Mouse (Mus musculus) embryonic facial prominence, embryonic 13.5 days (tissue): ENCODE results near the gene Bcl2l13. TPM values are rescaled to one million over a fixed set of nuclear protein-coding genes. Genes with fewer than 3 reads are reported as not detected.
A peak's percentile ranks its signal among the peaks of the same experiment; 100 is the strongest.
"Not testable (repeated sequence)": the region's sequence is repeated elsewhere in the genome, so short reads cannot be mapped to it uniquely, and the experiment has no call there.

ENCODE experiments used
- ATAC-seq: fragments of 200-750 bp; cut with Nextera tagmentation; 2 replicates; pipeline ENCODE4 v1.8.0; 2017; ENCODE audit warnings: low read depth; ENCODE audit not compliant: insufficient number of reproducible peaks, insufficient read depth, low FRiP score, low TSS enrichment
- H3K27ac ChIP-seq: fragments of 300-500 bp; sonication (generic); 2 replicates; pipeline ENCODE4 v1.5.1; 2015; ENCODE audit warnings: moderate library complexity, mild to moderate bottlenecking, inconsistent platforms
- H3K27me3 ChIP-seq: fragments of 300-500 bp; sonication (generic); 2 replicates; pipeline ENCODE4 v1.6.1; 2015; ENCODE audit warnings: mild to moderate bottlenecking, inconsistent platforms
- H3K36me3 ChIP-seq: fragments of 300-500 bp; sonication (generic); 2 replicates; pipeline ENCODE4 v1.6.1; 2015; ENCODE audit warnings: mild to moderate bottlenecking, inconsistent platforms
- H3K4me1 ChIP-seq: fragments of 300-500 bp; sonication (generic); 2 replicates; pipeline ENCODE4 v1.6.1; 2015; ENCODE audit warnings: inconsistent platforms
- H3K4me2 ChIP-seq: fragments of 300-500 bp; sonication (generic); 2 replicates; pipeline ENCODE4 v1.6.1; 2015; ENCODE audit warnings: moderate library complexity, mild to moderate bottlenecking, inconsistent platforms
- H3K4me3 ChIP-seq: fragments of 300-500 bp; sonication (generic); 2 replicates; pipeline ENCODE4 v1.5.1; 2015; ENCODE audit warnings: mild to moderate bottlenecking, inconsistent platforms
- H3K9ac ChIP-seq: fragments of 300-500 bp; sonication (generic); 2 replicates; pipeline ENCODE4 v1.6.1; 2015; ENCODE audit warnings: mild to moderate bottlenecking, inconsistent platforms
- H3K9me3 ChIP-seq: fragments of 300-500 bp; sonication (generic); 2 replicates; pipeline ENCODE4 v1.6.1; 2016; ENCODE audit warnings: inconsistent platforms
- WGBS: fragments of 180-500 bp; shearing (Covaris S2); methylation state at CpG from one replicate; pipeline ENCODE4 v1.1.7; 2015; ENCODE audit warnings: mixed read lengths; 5-methylcytosine and 5-hydroxymethylcytosine counted together
- polyA plus RNA-seq: library from polyadenylated mRNA; unstranded; fragments of >200 nt; fragmentation: Nextera tagmentation; extraction: Ambion mirVana; gene quantifications from 2 replicates; pipeline ENCODE4 v1.2.1, GENCODE M21; 2015

Gene Bcl2l13
- polyA plus RNA-seq, 1 experiment from 2014 or later: 27.7 TPM

DNA sequence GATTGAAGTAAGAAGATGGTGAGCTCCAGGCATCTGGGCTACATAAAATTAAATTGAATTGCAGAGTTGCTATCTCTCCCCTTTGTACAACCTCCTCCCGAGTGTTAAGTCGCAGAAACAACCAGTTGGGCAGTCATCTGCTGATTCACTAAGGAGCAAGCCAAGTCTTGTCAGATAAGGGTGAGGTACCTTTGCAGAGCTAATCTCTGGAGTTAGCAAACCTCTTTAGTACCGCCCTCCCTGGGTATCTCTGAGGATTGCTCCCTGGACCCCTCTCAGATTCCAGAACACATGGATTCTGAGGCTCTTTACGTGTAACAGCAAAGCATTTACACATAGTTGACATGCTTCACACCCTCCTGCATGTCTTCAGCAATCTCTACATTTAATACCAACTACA, 3.9 kb upstream of the Bcl2l13 start:
- Histone ChIP-seq H3K27me3 (no peaks in the 10 kb centered on the region; the same call in 1 of the 2 replicates), H3K4me1 (peaks cover 4% of the 10 kb centered on the region), H3K9me3 (no peaks in the 10 kb centered on the region), H3K9ac (no peak overlapping the region), H3K4me3 (no peak overlapping the region), H3K36me3 (no peaks in the 10 kb centered on the region), H3K27ac (no peak overlapping the region), H3K4me2 (no peak overlapping the region)
- ATAC-seq: no peak
- 68% methylated on average over 4 of the region's 4 CpGs for WGBS

GRCm38 (mm10) chr6:120834766-120835321, 1.2 kb upstream of the Bcl2l13 start:
- H3K27me3 ChIP-seq: no peaks in the 10 kb centered on the region
- no peaks in the 10 kb centered on the region for H3K9me3 ChIP-seq
- no peak overlapping the region for H3K4me3 ChIP-seq
- peaks cover 4% of the 10 kb centered on the region for H3K36me3 ChIP-seq
- peaks cover 10% of the 10 kb centered on the region for H3K4me1 ChIP-seq
- no peak overlapping the region for H3K27ac ChIP-seq
- no peak overlapping the region for H3K4me2 ChIP-seq
- H3K9ac ChIP-seq: no peak overlapping the region
- 87% methylated on average over 4 of the region's 4 CpGs for WGBS
- ATAC-seq: no peak

DNA sequence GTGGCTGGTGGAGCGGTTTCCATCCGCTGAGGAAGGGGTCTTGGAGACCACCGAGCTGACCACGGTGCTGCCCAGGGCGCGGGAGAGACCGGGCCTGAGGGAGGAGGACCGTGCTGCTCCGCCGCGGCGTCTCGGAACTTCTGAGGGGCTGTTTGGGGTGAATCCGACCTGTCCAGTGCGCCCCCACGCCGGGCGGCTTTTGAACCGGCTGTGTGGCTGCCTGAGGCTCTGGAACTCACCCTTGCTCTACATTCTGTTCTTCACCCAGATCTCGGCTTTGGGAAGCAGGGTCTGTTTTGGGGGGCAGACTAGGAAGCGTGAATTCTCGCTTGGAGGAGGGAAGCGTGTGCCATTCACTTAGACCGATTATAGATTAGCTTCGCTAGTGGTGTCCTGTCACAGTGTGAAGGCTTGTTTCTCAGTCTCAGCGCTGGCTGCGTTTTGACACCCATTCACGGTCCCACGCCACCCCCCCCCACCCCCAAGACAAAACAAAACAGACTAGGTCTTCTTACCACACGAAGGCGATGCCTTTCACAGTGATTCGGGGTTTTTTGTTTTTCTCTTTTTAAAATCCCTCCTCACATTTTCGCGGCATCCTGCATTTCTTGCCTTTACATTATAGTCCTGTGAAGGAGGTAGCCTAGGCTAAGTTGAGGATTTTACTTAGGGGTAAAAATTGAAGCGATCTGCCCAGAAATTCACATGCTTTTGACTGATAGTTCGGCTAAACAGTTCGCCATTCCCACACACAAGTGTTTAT, 558 bp downstream of the Bcl2l13 start:
- no peaks in the 10 kb centered on the region for H3K27me3 ChIP-seq
- H3K9ac ChIP-seq: peak overlapping the region; percentile 95
- peaks cover 10% of the 10 kb centered on the region for H3K4me1 ChIP-seq
- H3K36me3 ChIP-seq: peaks cover 4% of the 10 kb centered on the region
- WGBS: 3% methylated on average over 37 of the region's 37 CpGs
- ATAC-seq: peak; percentile 81
- H3K4me2 ChIP-seq: peak overlapping the region; percentile 71
- H3K27ac ChIP-seq: peak overlapping the region; percentile 97
- H3K9me3 ChIP-seq: no peaks in the 10 kb centered on the region
- peak overlapping the region; percentile 87 for H3K4me3 ChIP-seq

GRCm38 (mm10) chr6:120837152-120837530, 1.1 kb downstream of the Bcl2l13 start:
- Histone ChIP-seq H3K27ac (no peak overlapping the region), H3K9ac (peak overlapping the region; percentile 95), H3K4me1 (peaks cover 10% of the 10 kb centered on the region), H3K4me2 (peak overlapping the region; percentile 71), H3K27me3 (no peaks in the 10 kb centered on the region), H3K9me3 (no peaks in the 10 kb centered on the region), H3K36me3 (peaks cover 4% of the 10 kb centered on the region), H3K4me3 (peak overlapping the region; percentile 87)
- 69% methylated on average over 1 of the region's 1 CpGs for WGBS
- ATAC-seq: no peak

DNA sequence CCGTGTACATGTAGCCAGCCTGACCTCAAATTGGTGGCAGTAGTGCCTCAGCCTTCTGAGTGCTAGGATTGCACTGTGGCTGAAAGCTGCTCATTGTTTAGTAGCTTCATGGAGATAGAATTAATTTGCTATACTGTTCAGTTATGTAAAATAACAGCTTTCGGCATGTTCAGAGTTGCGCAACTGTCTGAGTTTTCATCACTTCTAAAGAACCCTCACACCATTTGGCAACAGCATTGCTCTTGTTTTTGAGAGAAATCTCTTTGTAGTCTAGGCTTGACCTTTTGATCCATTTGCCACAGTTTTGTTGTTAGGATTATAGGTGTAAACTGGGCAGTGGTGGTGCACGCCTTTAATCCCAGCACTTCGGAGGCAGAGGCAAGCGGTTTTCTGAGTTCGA, 4.2 kb downstream of the Bcl2l13 start:
- Histone ChIP-seq H3K27me3 (no peaks in the 10 kb centered on the region), H3K4me1 (peaks cover 10% of the 10 kb centered on the region), H3K27ac (no peak overlapping the region), H3K9ac (no peak overlapping the region), H3K4me2 (no peak overlapping the region), H3K36me3 (peaks cover 7% of the 10 kb centered on the region), H3K4me3 (no peak overlapping the region), H3K9me3 (no peaks in the 10 kb centered on the region)
- no peak for ATAC-seq
- 95% methylated on average over 7 of the region's 7 CpGs for WGBS

- no peaks in the 10 kb centered on the region for H3K9me3 ChIP-seq
- no peak overlapping the region for H3K27ac ChIP-seq
- no peak overlapping the region for H3K9ac ChIP-seq
- no peaks in the 10 kb centered on the region for H3K27me3 ChIP-seq
- peaks cover 7% of the 10 kb centered on the region for H3K36me3 ChIP-seq
- H3K4me2 ChIP-seq: no peak overlapping the region
- no peak for ATAC-seq
- 95% methylated on average over 5 of the region's 5 CpGs for WGBS
- peaks cover 10% of the 10 kb centered on the region for H3K4me1 ChIP-seq
- no peak overlapping the region for H3K4me3 ChIP-seq
Measured at GRCm38 (mm10) chr6:120841754-120842153, 5.7 kb downstream of the Bcl2l13 start.

DNA sequence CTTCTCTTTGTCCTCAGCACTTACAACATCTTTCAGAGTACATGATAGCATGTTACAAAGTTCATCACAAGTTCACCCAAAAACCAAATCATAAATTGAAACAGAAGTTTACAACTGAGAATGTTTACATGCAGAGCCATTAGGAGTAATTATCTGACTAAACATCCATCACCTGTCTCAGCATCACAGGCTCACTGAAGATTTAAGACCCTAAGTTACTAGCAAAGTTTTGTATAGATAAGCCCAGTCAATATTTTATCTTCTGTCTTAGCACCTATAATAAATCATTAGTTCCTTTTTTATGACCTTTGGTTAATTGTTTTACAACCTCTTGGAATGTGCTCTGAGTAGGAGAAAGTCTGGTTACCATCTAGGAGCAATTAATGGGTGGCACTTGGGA, 14.7 kb downstream of the Bcl2l13 start:
- H3K4me1 ChIP-seq, ATAC-seq, H3K27ac ChIP-seq, H3K9ac ChIP-seq, H3K9me3 ChIP-seq, H3K4me2 ChIP-seq, H3K27me3 ChIP-seq, H3K4me3 ChIP-seq: not testable (repeated sequence)
- peaks cover 53% of the 10 kb centered on the region for H3K36me3 ChIP-seq

- no peak for ATAC-seq
- Histone ChIP-seq H3K36me3 (peaks cover 43% of the 10 kb centered on the region), H3K9ac (no peak overlapping the region), H3K27me3 (no peaks in the 10 kb centered on the region), H3K4me2 (no peak overlapping the region), H3K4me1 (peaks cover 4% of the 10 kb centered on the region; the same call in 1 of the 2 replicates), H3K9me3 (no peaks in the 10 kb centered on the region), H3K27ac (no peak overlapping the region), H3K4me3 (no peak overlapping the region)
- 93% methylated on average over 10 of the region's 10 CpGs for WGBS
Measured at GRCm38 (mm10) chr6:120854413-120854812, 18.4 kb downstream of the Bcl2l13 start.

DNA sequence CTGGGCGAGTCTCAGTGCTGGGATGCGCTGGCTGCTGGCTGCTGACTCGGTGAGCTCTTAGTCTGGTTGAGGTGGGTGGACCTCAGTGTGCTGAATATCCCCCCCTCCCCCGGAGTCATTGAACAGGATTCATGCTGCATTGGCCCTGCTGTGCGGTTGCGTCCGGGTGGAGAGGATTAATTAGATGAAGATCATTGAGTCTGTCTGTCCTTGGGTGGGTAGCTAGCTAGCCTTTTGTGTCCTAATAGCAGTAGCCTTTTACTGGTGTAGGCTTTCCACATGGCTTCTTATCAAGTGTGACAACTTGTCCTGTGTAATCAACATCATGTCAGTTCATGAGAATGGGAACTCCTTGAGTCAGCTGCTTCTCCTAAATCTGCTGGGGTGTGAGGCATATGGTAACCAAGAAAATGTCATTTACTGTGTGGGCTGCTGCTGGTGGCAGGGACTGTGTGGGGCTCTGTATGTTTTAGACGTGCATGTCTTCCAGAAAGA, 22.3 kb downstream of the Bcl2l13 start:
- 64% methylated on average over 8 of the region's 8 CpGs for WGBS
- ATAC-seq: no peak

DNA sequence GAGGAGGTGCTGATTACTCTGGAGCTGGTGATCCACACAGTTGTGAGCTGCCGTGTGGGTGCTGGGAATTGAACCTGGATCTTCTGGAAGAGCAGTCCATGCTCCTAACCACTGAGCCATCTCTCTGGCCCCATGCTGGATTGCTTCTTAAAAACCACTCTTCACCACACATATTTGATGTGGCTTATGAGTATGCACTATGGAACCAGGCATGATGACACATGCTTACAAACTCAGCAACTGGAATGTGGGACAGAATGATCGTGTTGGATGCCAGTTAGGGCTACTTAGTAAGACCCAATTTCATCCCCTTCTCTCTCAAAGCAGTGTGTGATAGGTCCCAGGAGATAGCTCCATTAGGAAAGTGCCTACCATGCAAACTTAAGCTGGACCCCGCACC, 24.1 kb downstream of the Bcl2l13 start:
- H3K9ac ChIP-seq: no peak overlapping the region
- no peak overlapping the region for H3K4me2 ChIP-seq
- no peak overlapping the region for H3K27ac ChIP-seq
- H3K27me3 ChIP-seq: no peaks in the 10 kb centered on the region
- no peak overlapping the region for H3K4me3 ChIP-seq
- ATAC-seq: no peak
- WGBS: 88% methylated on average over 3 of the region's 3 CpGs
- H3K4me1 ChIP-seq: peaks cover 4% of the 10 kb centered on the region; the same call in 1 of the 2 replicates
- H3K9me3 ChIP-seq: no peaks in the 10 kb centered on the region
- H3K36me3 ChIP-seq: peaks cover 25% of the 10 kb centered on the region

More for the DNA sequence above, 22.3 kb downstream of the Bcl2l13 start:
- no peak overlapping the region for H3K4me3 ChIP-seq
- H3K27ac ChIP-seq: no peak overlapping the region
- peaks cover 25% of the 10 kb centered on the region for H3K36me3 ChIP-seq
- no peaks in the 10 kb centered on the region for H3K27me3 ChIP-seq
- no peak overlapping the region for H3K9ac ChIP-seq
- peaks cover 4% of the 10 kb centered on the region; the same call in 1 of the 2 replicates for H3K4me1 ChIP-seq
- H3K4me2 ChIP-seq: no peak overlapping the region
- no peaks in the 10 kb centered on the region for H3K9me3 ChIP-seq

DNA sequence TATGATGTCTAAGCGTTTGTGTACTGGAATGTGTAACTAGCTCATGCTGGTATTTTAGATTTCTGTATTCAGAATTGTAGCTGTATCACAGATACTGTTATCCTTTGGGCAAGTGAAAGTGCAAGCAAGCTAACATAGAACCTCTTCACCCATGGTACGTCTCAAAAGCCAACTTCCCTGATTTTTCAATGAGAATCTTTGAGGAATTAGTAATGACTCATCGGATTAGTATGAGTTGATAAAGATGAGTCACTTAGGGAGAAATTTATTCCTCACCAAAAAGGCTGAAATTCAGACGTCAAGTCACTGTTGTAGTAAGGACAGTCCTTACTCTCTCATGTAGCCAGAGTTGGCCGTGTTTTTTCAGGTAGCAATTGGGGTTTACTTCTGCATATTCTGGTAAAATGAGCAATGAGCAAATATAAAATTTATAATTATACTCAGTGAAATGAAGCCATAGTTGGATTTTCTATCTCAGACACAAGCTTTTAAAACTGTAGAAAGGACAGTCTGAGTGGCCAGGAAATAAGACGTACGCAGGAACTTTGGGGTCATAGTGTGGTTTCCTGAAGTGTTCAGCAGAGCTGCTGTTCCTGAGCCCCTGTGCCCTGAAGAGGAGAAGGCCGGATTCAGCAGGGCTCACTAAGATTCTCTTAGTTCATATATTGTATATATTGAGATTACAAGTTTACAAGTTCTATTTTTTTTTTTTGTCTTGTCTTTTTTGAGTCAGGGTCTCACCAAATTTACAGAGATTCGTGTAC, 30.2 kb downstream of the Bcl2l13 start:
- no peak overlapping the region for H3K9ac ChIP-seq
- peaks cover 33% of the 10 kb centered on the region for H3K36me3 ChIP-seq
- no peak for ATAC-seq
- no peak overlapping the region for H3K27ac ChIP-seq
- H3K4me3 ChIP-seq: no peak overlapping the region
- WGBS: 83% methylated on average over 9 of the region's 9 CpGs
- no peaks in the 10 kb centered on the region for H3K9me3 ChIP-seq
- no peaks in the 10 kb centered on the region for H3K27me3 ChIP-seq
- no peaks in the 10 kb centered on the region for H3K4me1 ChIP-seq
- no peak overlapping the region for H3K4me2 ChIP-seq
